Mouse (Mus musculus): Measurements from ENCODE around the gene Samsn1.

Gene Samsn1

DNA sequence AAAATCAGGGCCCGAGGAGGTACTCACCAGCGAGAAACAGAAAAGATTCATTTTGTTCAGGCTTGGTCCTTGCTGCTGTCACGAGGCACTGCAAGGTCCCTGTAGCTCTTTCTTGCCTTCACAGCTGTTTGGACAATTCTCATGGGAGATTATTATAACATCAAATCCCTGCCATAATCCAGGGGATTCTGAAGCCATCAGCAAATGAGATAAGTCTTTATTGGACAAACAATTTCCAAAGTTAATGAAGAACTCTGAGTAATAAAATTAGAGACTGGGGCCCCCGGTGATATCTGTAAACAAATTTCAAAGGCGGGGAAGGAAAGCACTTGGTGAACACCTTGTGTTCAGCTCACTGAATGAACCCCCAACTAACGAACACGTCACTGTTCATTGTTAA, at the start of gene Samsn1:
Samsn1 (minus strand) TSS at position 101 of the 400 bp plus-strand sequence.
- no peak for DNase-seq

DNA sequence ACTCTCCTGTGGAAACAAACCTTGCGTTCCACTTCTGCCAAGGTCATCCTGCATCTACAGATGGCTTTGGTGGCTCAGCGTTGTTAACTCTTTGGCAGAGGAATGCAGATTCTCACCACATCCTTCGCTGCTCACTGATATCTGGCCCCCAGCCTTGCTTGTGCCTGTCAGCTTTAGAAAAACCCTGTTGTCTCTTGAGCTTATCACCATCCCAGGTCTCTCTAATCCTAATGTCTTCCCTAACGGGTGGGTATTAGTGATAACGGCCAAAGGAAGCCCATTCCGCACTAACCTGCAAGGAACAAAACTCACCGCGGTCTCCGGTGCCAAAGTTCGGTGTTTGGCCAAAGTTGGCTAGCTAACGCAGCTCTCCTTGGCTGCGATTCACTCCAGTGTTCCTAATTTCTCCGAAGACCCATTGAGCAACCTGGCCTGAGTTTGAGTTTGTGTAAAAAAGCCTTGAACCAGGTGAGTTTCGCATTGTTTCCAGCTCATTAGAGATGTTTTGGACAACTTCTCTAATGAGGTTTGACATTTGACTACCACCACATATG, 44.1 kb upstream of the Samsn1 start:
- DNase-seq: no peak

- no peak for DNase-seq
Observed at GRCm38 (mm10) chr16:76054976-76055375, 32.9 kb upstream of the Samsn1 start.

- DNase-seq: no peak
Observed at GRCm38 (mm10) chr16:76054079-76054478, 32.0 kb upstream of the Samsn1 start.

GRCm38 (mm10) chr16:76053537-76053936, 31.5 kb upstream of the Samsn1 start:
- DNase-seq: no peak

DNA sequence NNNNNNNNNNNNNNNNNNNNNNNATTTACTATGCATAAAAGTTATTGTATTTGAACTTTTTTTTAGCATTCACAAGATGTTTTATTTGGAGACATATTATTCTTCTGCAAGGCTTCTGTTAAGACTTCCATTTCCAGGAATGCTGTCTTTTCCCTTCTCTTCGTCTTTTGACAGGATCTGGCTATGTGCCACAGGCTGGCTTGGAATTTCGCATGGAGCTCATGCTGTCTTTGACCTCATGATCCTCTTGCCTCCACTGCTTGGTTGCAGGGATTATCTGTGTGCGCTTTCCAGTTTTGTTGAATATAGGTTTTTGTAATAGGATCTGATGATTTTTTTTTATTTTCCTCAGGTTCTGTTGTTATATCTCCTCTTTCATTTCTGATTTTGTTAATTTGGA, 25.0 kb upstream of the Samsn1 start:
- no peak for DNase-seq

DNA sequence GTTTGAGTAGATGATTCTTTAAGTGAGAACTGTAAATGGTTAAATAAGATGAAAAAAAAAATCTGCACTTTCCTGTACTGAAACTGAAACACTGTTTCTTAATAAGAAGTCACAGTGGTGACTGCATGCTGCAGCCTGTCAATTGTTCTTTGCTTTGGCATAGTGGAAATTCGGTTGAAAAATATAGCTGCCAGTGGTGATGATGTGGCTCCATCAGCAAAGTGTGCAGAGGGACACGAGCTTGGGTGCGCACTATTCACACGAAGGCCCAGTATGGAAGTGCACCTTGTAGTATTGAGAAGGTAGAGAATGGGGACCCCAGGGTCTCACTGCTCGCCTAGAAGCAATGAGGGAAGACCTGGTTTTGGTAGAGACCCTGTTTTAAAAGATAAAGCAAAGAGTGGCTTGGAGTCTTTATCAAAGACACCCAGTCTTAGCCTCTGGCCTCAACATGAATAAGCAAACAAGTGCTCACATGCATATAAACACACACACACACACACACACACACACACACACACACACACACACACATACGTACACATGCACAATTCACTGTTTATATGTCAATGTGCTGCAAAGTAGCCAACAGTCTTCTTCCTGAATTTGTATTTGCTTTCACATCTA, 18.4 kb upstream of the Samsn1 start:
- no peak for DNase-seq

GRCm38 (mm10) chr16:76019164-76019563, 2.9 kb downstream of the Samsn1 start:
- no peak for DNase-seq

- DNase-seq: no peak
Observed at GRCm38 (mm10) chr16:76003812-76004389, 18.2 kb downstream of the Samsn1 start.

GRCm38 (mm10) chr16:76002870-76003572, 19.1 kb downstream of the Samsn1 start:
- DNase-seq: no peak

DNA sequence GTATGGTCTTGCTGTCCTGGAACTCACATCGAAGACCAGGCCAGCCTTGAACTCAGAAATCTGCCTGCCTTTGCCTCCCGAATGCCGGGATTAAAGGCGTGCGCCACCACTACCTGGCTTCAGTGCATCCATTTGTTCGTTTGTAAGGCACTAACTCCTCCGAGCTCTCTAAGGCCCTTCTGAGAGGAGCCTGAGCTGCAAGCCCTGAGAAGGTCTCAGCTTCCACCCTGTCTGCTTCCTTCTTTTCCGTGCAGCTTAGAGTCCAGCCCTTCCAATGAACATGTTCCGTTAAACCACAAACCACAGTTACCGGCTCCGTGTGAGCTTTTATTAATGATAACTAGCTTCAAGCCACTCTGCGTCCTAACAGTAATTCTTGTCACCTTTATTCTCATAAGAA, 19.8 kb downstream of the Samsn1 start:
- no peak for DNase-seq

DNA sequence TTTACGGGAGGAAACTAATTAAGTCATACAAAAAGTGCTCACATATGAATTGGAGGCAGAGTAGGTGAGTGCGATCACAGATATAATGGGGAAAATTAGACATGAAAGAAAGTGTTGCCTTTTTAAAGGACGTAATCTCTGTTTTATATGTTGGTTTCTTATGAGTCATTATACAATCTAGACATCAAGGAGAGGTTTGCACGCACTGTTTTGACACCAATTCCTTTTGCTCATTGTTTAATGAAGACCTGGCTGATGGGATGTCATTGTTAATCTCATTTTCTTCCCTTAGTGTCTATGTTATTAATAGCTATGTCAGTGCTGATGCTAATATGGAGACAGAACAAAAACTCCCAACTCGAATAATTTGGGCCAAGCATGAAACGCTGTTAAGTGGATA, 20.3 kb downstream of the Samsn1 start:
- DNase-seq: no peak

DNA sequence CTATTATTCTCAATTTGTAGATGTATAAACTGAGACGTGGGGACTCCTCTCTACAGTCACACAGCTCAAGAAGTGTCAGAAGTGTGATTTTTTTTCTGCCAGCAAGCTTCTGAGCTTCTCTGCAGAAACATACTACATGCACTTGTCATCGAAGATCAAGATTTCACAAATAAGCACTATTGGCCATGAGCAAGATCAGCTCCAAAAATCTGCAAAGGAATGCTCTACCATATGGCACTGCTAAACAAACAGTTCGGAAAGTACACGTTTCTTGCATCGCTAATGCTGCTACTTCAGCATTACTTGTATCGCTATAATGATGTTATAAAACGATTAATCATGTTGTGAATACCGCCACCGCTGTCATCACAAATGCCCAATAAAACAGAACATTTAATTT, 22.0 kb downstream of the Samsn1 start:
- no peak for DNase-seq

- no peak for DNase-seq
Observed at GRCm38 (mm10) chr16:75990173-75990572, 31.9 kb downstream of the Samsn1 start.

GRCm38 (mm10) chr16:75983831-75984230, 38.2 kb downstream of the Samsn1 start:
- no peak for DNase-seq

GRCm38 (mm10) chr16:75979381-75979780, 42.7 kb downstream of the Samsn1 start:
- no peak for DNase-seq

- no peak for DNase-seq
Observed at GRCm38 (mm10) chr16:75977798-75978197, 44.3 kb downstream of the Samsn1 start.

DNA sequence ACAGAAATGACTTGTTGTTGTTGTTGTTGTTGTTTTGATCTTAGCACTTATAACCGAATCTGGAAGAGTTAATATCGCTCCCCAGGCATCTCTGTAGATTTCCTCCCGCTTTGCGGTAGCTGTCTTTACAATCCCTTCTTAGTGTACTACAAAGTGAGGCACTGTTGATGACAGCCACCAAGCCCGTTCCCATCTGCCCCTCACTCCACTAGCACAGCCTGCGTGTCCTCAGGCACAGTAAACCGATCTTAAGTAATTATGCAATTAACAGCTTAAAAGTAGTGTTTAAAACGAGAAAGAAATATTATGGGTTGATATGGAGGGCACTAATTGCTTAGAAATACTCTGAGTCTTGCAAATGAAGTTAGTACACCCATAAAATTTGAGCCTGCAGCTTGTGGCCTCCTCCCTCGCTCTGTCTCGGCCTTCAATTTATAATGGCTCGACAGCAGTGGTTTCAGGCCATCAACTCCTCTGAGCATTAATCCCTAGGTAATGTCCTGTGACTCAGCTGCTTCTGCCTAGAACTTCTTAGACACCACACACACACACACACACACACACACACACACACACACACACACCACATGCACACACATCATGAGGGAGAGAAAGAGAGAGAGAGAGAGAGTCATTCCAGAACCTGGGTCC, 46.3 kb downstream of the Samsn1 start:
- no peak for DNase-seq

GRCm38 (mm10) chr16:75970266-75970998, 51.6 kb downstream of the Samsn1 start:
- no peak for DNase-seq

- DNase-seq: no peak
Observed at GRCm38 (mm10) chr16:75962021-75962420, 60.1 kb downstream of the Samsn1 start.

- no peak for DNase-seq
Observed at GRCm38 (mm10) chr16:75961487-75961886, 60.6 kb downstream of the Samsn1 start.

GRCm38 (mm10) chr16:75961036-75961435, 61.0 kb downstream of the Samsn1 start:
- DNase-seq: no peak

DNA sequence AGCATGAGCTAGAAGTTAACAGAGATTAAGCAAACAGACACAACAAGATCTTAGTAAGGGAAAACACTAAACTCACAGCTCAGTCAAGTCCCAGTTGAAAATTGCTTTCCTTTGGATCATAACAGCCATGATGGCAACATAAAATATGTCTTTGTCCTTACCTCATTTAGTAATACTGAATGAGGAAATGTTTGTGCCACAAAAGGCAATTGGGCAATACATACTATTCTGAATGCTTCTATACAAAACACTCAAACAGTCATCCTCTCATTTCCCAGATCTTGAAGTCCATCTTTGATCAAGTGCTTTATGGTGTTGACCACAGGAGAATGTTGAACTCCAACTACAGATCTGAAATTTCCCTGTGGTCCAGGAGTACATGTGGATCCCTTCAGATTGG, 88.7 kb downstream of the Samsn1 start:
- no peak for DNase-seq
